Mouse (Mus musculus) left cerebral cortex, postnatal 4 days (tissue): ENCODE data around the gene Sec24c. TPM values are rescaled to one million over a fixed set of nuclear protein-coding genes. Genes with fewer than 3 reads are reported as not detected.
"Not testable (repeated sequence)": the region's sequence is repeated elsewhere in the genome, so short reads cannot be mapped to it uniquely, and the experiment has no call there.

Experiments
- DNase-seq: peaks from one replicate; pipeline ENCODE4 v3.0.0-alpha.2; 2022
- intact Hi-C: fragments of 180-260 bp; cut with DNase I; formaldehyde crosslinking; loops from one replicate; pipeline ENCODE4 v1.15.1; 2025
- total RNA-seq, 2 experiments: library from RNA; stranded (reverse); gene quantifications; 2 replicates each; pipeline ENCODE4 v1.2.3; 2021

Gene Sec24c
- total RNA-seq, 2 experiments from 2014 or later = 124 to 151 TPM

- intact Hi-C loops = no loop called here
- peak; percentile 7 for DNase-seq
Measured at GRCm38 (mm10) chr14:20695761-20696520, 21.8 kb downstream of the Sec24c start.

- intact Hi-C loops = no loop called here
- peak; percentile 36 for DNase-seq
Measured at GRCm38 (mm10) chr14:20696986-20697385, 22.9 kb downstream of the Sec24c start.

GRCm38 (mm10) chr14:20698515-20698914 lies 24.4 kb downstream of the Sec24c start:
- intact Hi-C loops = no loop called here
- no peak for DNase-seq

GRCm38 (mm10) chr14:20700362-20700761 lies 26.3 kb downstream of the Sec24c start:
- intact Hi-C loops = no loop called here
- DNase-seq = no peak

- intact Hi-C loops = no loop called here
Measured at GRCm38 (mm10) chr14:20701554-20701953, 27.4 kb downstream of the Sec24c start.

GRCm38 (mm10) chr14:20702096-20702740 lies 28.1 kb downstream of the Sec24c start:
- intact Hi-C loops = no loop called here
- no peak for DNase-seq

More at GRCm38 (mm10) chr14:20701554-20701953, 27.4 kb downstream of the Sec24c start:
- no peak for DNase-seq

GRCm38 (mm10) chr14:20702741-20703381 lies 28.8 kb downstream of the Sec24c start, which contains the start of gene Chchd1:
Gene Chchd1 (plus strand): TSS chr14:20703006.
- peak; percentile 91 for DNase-seq
- intact Hi-C loops = no loop called here

- DNase-seq, intact Hi-C loops: not testable (repeated sequence)
Measured at GRCm38 (mm10) chr14:20703461-20703860, 29.4 kb downstream of the Sec24c start.

GRCm38 (mm10) chr14:20707201-20708190 lies 33.4 kb downstream of the Sec24c start, which contains the start of gene Zswim8:
Gene Zswim8 (plus strand): TSS chr14:20707552.
- peak; percentile 89 for DNase-seq
- intact Hi-C loops = no loop called here

- DNase-seq = no peak
- intact Hi-C loops = no loop called here
Measured at GRCm38 (mm10) chr14:20708239-20708638, 34.1 kb downstream of the Sec24c start.

- no peak for DNase-seq
Measured at GRCm38 (mm10) chr14:20713832-20714231, 39.7 kb downstream of the Sec24c start.

GRCm38 (mm10) chr14:20718443-20718842 lies 44.3 kb downstream of the Sec24c start:
- no peak for DNase-seq
- intact Hi-C loops = no loop called here

More at GRCm38 (mm10) chr14:20713832-20714231, 39.7 kb downstream of the Sec24c start:
- intact Hi-C loops = no loop called here

- no peak for DNase-seq
- intact Hi-C loops = loop anchor here (10.0 kb wide), 1 partner anchor 305 kb away; no protein-coding TSS in a partner anchor
Measured at GRCm38 (mm10) chr14:20719767-20720166, 45.7 kb downstream of the Sec24c start.

- intact Hi-C loops = loop anchor here (10.0 kb wide), 1 partner anchor 303 kb away; no protein-coding TSS in a partner anchor
- no peak for DNase-seq
Measured at GRCm38 (mm10) chr14:20721371-20721770, 47.3 kb downstream of the Sec24c start.

GRCm38 (mm10) chr14:20723006-20723405 lies 48.9 kb downstream of the Sec24c start:
- intact Hi-C loops = loop anchor here (10.0 kb wide), 1 partner anchor 302 kb away; no protein-coding TSS in a partner anchor
- no peak for DNase-seq

GRCm38 (mm10) chr14:20724043-20724442 lies 49.9 kb downstream of the Sec24c start:
- peak; percentile 63 for DNase-seq
- intact Hi-C loops = loop anchor here (10.0 kb wide), 1 partner anchor 301 kb away; no protein-coding TSS in a partner anchor

GRCm38 (mm10) chr14:20725660-20726339 lies 51.7 kb downstream of the Sec24c start:
- DNase-seq = no peak
- intact Hi-C loops = loop anchor here (10.0 kb wide), 1 partner anchor 299 kb away; no protein-coding TSS in a partner anchor

GRCm38 (mm10) chr14:20729871-20730270 lies 55.8 kb downstream of the Sec24c start:
- DNase-seq = no peak
- intact Hi-C loops = loop anchor here (10.0 kb wide), 1 partner anchor 295 kb away; no protein-coding TSS in a partner anchor
